Mouse (Mus musculus) neural tube, embryonic 11.5 days (tissue): ENCODE results near the gene Zfp235. TPM values are rescaled to one million over a fixed set of nuclear protein-coding genes. Genes with fewer than 3 reads are reported as not detected.

Source experiments
- ATAC-seq: fragments of 200-750 bp; cut with Nextera tagmentation; 2 replicates; pipeline ENCODE4 v1.8.0; 2017; ENCODE audit warnings: moderate number of reproducible peaks, mild to moderate bottlenecking, moderate TSS enrichment, moderate library complexity; ENCODE audit not compliant: insufficient read depth, low FRiP score, low TSS enrichment
- DNase-seq: peaks from one replicate; pipeline ENCODE4 v3.0.0-alpha.2; 2015; ENCODE audit warnings: low spot score
- H3K27ac ChIP-seq: fragments of 300-500 bp; sonication (generic); 2 replicates; pipeline ENCODE4 v1.5.1; 2014; ENCODE audit warnings: low read depth, mild to moderate bottlenecking, low read length
- H3K27me3 ChIP-seq: fragments of 300-500 bp; sonication (generic); 2 replicates; pipeline ENCODE4 v1.6.1; 2014; ENCODE audit warnings: mild to moderate bottlenecking, low read length, mixed read lengths; ENCODE audit not compliant: control insufficient read depth, insufficient read depth
- H3K36me3 ChIP-seq: fragments of 300-500 bp; sonication (generic); 2 replicates; pipeline ENCODE4 v1.6.1; 2014; ENCODE audit warnings: mild to moderate bottlenecking, low read length, moderate library complexity, mixed read lengths; ENCODE audit not compliant: control insufficient read depth, insufficient read depth
- H3K4me1 ChIP-seq: fragments of 300-500 bp; sonication (generic); 2 replicates; pipeline ENCODE4 v1.6.1; 2014; ENCODE audit warnings: low read length, mixed read lengths; ENCODE audit not compliant: control insufficient read depth, insufficient read depth
- H3K4me2 ChIP-seq: fragments of 300-500 bp; sonication (generic); 2 replicates; pipeline ENCODE4 v1.6.1; 2014; ENCODE audit warnings: low read depth, mild to moderate bottlenecking, moderate library complexity
- H3K4me3 ChIP-seq: fragments of 300-500 bp; sonication (generic); 2 replicates; pipeline ENCODE4 v1.5.1; 2014; ENCODE audit warnings: low read depth, low read length
- H3K9ac ChIP-seq: fragments of 300-500 bp; sonication (generic); 2 replicates; pipeline ENCODE4 v1.6.1; 2014; ENCODE audit warnings: mild to moderate bottlenecking, low read length
- H3K9me3 ChIP-seq: fragments of 300-500 bp; sonication (generic); 2 replicates; pipeline ENCODE4 v1.6.1; 2016; ENCODE audit warnings: low read length; ENCODE audit not compliant: control insufficient read depth
- WGBS: fragments of 180-500 bp; shearing (Covaris S2); extraction: QIAGEN DNeasy Blood & Tissue Kit; methylation state at CpG from one replicate; pipeline ENCODE4 v1.1.7; 2014; 5-methylcytosine and 5-hydroxymethylcytosine counted together
- polyA plus RNA-seq: library from polyadenylated mRNA; unstranded; fragments of >200 nt; fragmentation: Nextera tagmentation; extraction: Ambion mirVana; gene quantifications from 2 replicates; pipeline ENCODE4 v1.2.1, GENCODE M21; 2014

Gene Zfp235
- polyA plus RNA-seq, 1 experiment from 2014 or later, result 16.9 TPM

- no peak for DNase-seq
- H3K27me3 ChIP-seq, result no peaks in the 10 kb centered on the region
- peak overlapping the region; percentile 66 for H3K9ac ChIP-seq
- H3K9me3 ChIP-seq, result peaks cover 10% of the 10 kb centered on the region
- H3K4me1 ChIP-seq, result 0 out of 2 replicates have a peak, but pooled peaks cover 2% of the 10 kb centered on the region
- WGBS, result 17% methylated on average over 12 of the region's 12 CpGs
- ATAC-seq, result no peak
- peak overlapping the region; percentile 62 for H3K4me3 ChIP-seq
- peaks cover 1% of the 10 kb centered on the region for H3K36me3 ChIP-seq
- peak overlapping the region; percentile 76 for H3K4me2 ChIP-seq
- H3K27ac ChIP-seq, result no peak overlapping the region
Observed at GRCm38 (mm10) chr7:24113001-24113400, 21.0 kb upstream of the Zfp235 start.

GRCm38 (mm10) chr7:24116655-24117054 is 17.3 kb upstream of the Zfp235 start:
- H3K4me2 ChIP-seq, result no peak overlapping the region
- no peak for ATAC-seq
- H3K27me3 ChIP-seq, result no peaks in the 10 kb centered on the region
- no peaks in the 10 kb centered on the region for H3K9me3 ChIP-seq
- H3K9ac ChIP-seq, result no peak overlapping the region
- 0 out of 2 replicates have a peak, but pooled peaks cover 2% of the 10 kb centered on the region for H3K4me1 ChIP-seq
- 79% methylated on average over 4 of the region's 4 CpGs for WGBS
- DNase-seq, result no peak
- no peak overlapping the region for H3K4me3 ChIP-seq
- no peak overlapping the region for H3K27ac ChIP-seq
- no peaks in the 10 kb centered on the region for H3K36me3 ChIP-seq

- peak overlapping the region; percentile 55 for H3K4me2 ChIP-seq
- WGBS, result 18% methylated on average over 6 of the region's 6 CpGs
- H3K27me3 ChIP-seq, result no peaks in the 10 kb centered on the region
- no peaks in the 10 kb centered on the region; the same call in 1 of the 2 replicates for H3K4me1 ChIP-seq
- DNase-seq (no peak), ATAC-seq (peak; percentile 51)
- peak overlapping the region; percentile 30 for H3K9ac ChIP-seq
- no peak overlapping the region for H3K27ac ChIP-seq
- H3K4me3 ChIP-seq, result peak overlapping the region; percentile 60
- H3K36me3 ChIP-seq, result peaks cover 4% of the 10 kb centered on the region
- H3K9me3 ChIP-seq, result no peaks in the 10 kb centered on the region
Observed at GRCm38 (mm10) chr7:24133425-24133995, 459 bp upstream of the Zfp235 start.

GRCm38 (mm10) chr7:24142566-24142965 is 8.6 kb downstream of the Zfp235 start:
- no peak overlapping the region for H3K4me3 ChIP-seq
- H3K4me2 ChIP-seq, result no peak overlapping the region
- no peaks in the 10 kb centered on the region for H3K27me3 ChIP-seq
- peaks cover 13% of the 10 kb centered on the region for H3K36me3 ChIP-seq
- no peak for ATAC-seq
- no peaks in the 10 kb centered on the region for H3K9me3 ChIP-seq
- H3K4me1 ChIP-seq, result no peaks in the 10 kb centered on the region
- no peak overlapping the region for H3K9ac ChIP-seq
- no peak for DNase-seq
- WGBS, result 90% methylated on average over 6 of the region's 6 CpGs
- no peak overlapping the region for H3K27ac ChIP-seq

- WGBS, result 8% methylated on average over 1 of the region's 1 CpGs
- Histone ChIP-seq H3K9ac (no peak overlapping the region), H3K9me3 (no peaks in the 10 kb centered on the region), H3K27ac (no peak overlapping the region), H3K4me1 (no peaks in the 10 kb centered on the region), H3K27me3 (no peaks in the 10 kb centered on the region), H3K4me2 (no peak overlapping the region), H3K4me3 (no peak overlapping the region), H3K36me3 (no peaks in the 10 kb centered on the region)
- ATAC-seq (no peak), DNase-seq (peak; percentile 17)
Observed at GRCm38 (mm10) chr7:24153272-24153671, 19.3 kb downstream of the Zfp235 start.

GRCm38 (mm10) chr7:24172191-24172590 is 38.2 kb downstream of the Zfp235 start:
- Histone ChIP-seq H3K9ac (no peak overlapping the region), H3K27me3 (no peaks in the 10 kb centered on the region), H3K27ac (no peak overlapping the region), H3K9me3 (no peaks in the 10 kb centered on the region), H3K4me2 (no peak overlapping the region), H3K4me1 (no peaks in the 10 kb centered on the region), H3K36me3 (no peaks in the 10 kb centered on the region), H3K4me3 (no peak overlapping the region)
- ATAC-seq, result no peak
- WGBS, result 61% methylated on average over 4 of the region's 4 CpGs
- DNase-seq, result no peak

GRCm38 (mm10) chr7:24174618-24175336 is 40.8 kb downstream of the Zfp235 start, which contains the start of gene Zfp114:
Zfp114 (plus strand) TSS chr7:24175060.
- Histone ChIP-seq H3K27ac (no peak within 1 kb of the TSS), H3K9me3 (no peaks in the 10 kb centered on the region), H3K4me1 (no peaks in the 10 kb centered on the region), H3K4me3 (peak within 1 kb of the TSS; percentile 40), H3K9ac (peak within 1 kb of the TSS; percentile 55), H3K4me2 (peak within 1 kb of the TSS; percentile 40), H3K36me3 (no peaks in the 10 kb centered on the region), H3K27me3 (no peaks in the 10 kb centered on the region)
- peak; percentile 86 for ATAC-seq
- peak; percentile 84 for DNase-seq
- WGBS, result 12% methylated on average over 23 of the region's 23 CpGs

- no peaks in the 10 kb centered on the region for H3K9me3 ChIP-seq
- H3K4me2 ChIP-seq, result peak overlapping the region; percentile 40
- H3K9ac ChIP-seq, result no peak overlapping the region; the same call in 1 of the 2 replicates
- no peak overlapping the region for H3K27ac ChIP-seq
- H3K36me3 ChIP-seq, result no peaks in the 10 kb centered on the region
- 59% methylated on average over 6 of the region's 6 CpGs for WGBS
- H3K27me3 ChIP-seq, result no peaks in the 10 kb centered on the region
- peak overlapping the region; percentile 40 for H3K4me3 ChIP-seq
- peak; percentile 35; the same call in 1 of the 2 replicates for ATAC-seq
- no peak for DNase-seq
- H3K4me1 ChIP-seq, result no peaks in the 10 kb centered on the region
Observed at GRCm38 (mm10) chr7:24175337-24175711, 41.4 kb downstream of the Zfp235 start.

- Histone ChIP-seq H3K27ac (no peak overlapping the region), H3K9me3 (no peaks in the 10 kb centered on the region), H3K4me1 (no peaks in the 10 kb centered on the region), H3K27me3 (no peaks in the 10 kb centered on the region), H3K4me2 (no peak overlapping the region), H3K36me3 (no peaks in the 10 kb centered on the region), H3K4me3 (no peak overlapping the region), H3K9ac (no peak overlapping the region)
- WGBS, result 56% methylated on average over 1 of the region's 1 CpGs
- no peak for DNase-seq
- ATAC-seq, result no peak
Observed at GRCm38 (mm10) chr7:24187611-24188010, 53.6 kb downstream of the Zfp235 start.
